Mouse (Mus musculus) liver, adult 2 months (tissue): ENCODE data around the gene Gata2. TPM values are rescaled to one million over a fixed set of nuclear protein-coding genes. Genes with fewer than 3 reads are reported as not detected.

ENCODE experiments used
- DNase-seq: peaks from one replicate; pipeline ENCODE4 v3.0.0-alpha.2; 2011; ENCODE audit warnings: low read depth, low spot score; ENCODE audit errors: extremely low read depth
- H3K27ac ChIP-seq: fragments of 200-500 bp; replicated peaks from 2 replicates; pipeline ENCODE4 v1.5.1; 2012; ENCODE audit warnings: low read depth, mild to moderate bottlenecking, control low read depth, inconsistent platforms, low read length; ENCODE audit not compliant: insufficient read depth
- H3K27me3 ChIP-seq: fragments of 200-500 bp; 2 replicates; pipeline ENCODE4 v1.6.1; 2012; ENCODE audit warnings: mild to moderate bottlenecking, moderate library complexity, low read length, inconsistent platforms; ENCODE audit not compliant: control insufficient read depth, insufficient read depth
- H3K36me3 ChIP-seq: fragments of 200-500 bp; 2 replicates; pipeline ENCODE4 v1.6.1; 2012; ENCODE audit warnings: low read length, inconsistent platforms; ENCODE audit not compliant: control insufficient read depth, insufficient read depth
- H3K4me1 ChIP-seq: fragments of 200-500 bp; 2 replicates; pipeline ENCODE4 v1.6.1; 2011; ENCODE audit warnings: low read length; ENCODE audit not compliant: control insufficient read depth, insufficient read depth
- H3K4me3 ChIP-seq: fragments of 200-500 bp; 2 replicates; pipeline ENCODE4 v1.5.1; 2011; ENCODE audit warnings: low read depth, mild to moderate bottlenecking, control low read depth, low read length, moderate library complexity; ENCODE audit not compliant: insufficient read depth
- H3K79me2 ChIP-seq: fragments of 200-500 bp; 2 replicates; pipeline ENCODE4 v1.6.1; 2012; ENCODE audit warnings: inconsistent platforms, mild to moderate bottlenecking, low read length, moderate library complexity; ENCODE audit not compliant: control insufficient read depth, insufficient read depth
- H3K9ac ChIP-seq: fragments of 200-500 bp; 2 replicates; pipeline ENCODE4 v1.6.1; 2012; ENCODE audit warnings: low read depth, mild to moderate bottlenecking, control low read depth, inconsistent platforms, low read length
- CTCF ChIP-seq: fragments of 200-500 bp; IDR thresholded peaks from 2 replicates; pipeline ENCODE4 v1.5.1; 2011; ENCODE audit warnings: low read depth, low read length, control low read depth
- POLR2A ChIP-seq: fragments of 200-500 bp; IDR thresholded peaks from 2 replicates; pipeline ENCODE4 v1.6.1; 2011; ENCODE audit warnings: low read length, control low read depth; ENCODE audit not compliant: insufficient read depth; ENCODE audit errors: extremely low read depth
- WGBS: fragments of 180-500 bp; shearing (Covaris S2); methylation state at CpG from one replicate; pipeline ENCODE4 v1.1.7; 2018; 5-methylcytosine and 5-hydroxymethylcytosine counted together
- polyA plus RNA-seq: library from polyadenylated mRNA; depleted of rRNA; stranded (reverse); fragments of >200 nt; gene quantifications from 2 replicates; pipeline ENCODE4 v1.2.3, GENCODE M21; 2012
- total RNA-seq: library from RNA; depleted of rRNA; stranded (reverse); fragments of >200 nt; gene quantifications from 2 replicates; pipeline ENCODE4 v1.2.3, GENCODE M21; 2014

The Gata2 gene
- total and polyA plus RNA-seq, 2 experiments, result 0.09 to 1.7 TPM

GRCm38 (mm10) chr6:88203791-88204405 lies 10.2 kb downstream of the Gata2 start:
- Histone ChIP-seq H3K4me3 (no peak overlapping the region), H3K27me3 (peaks cover 21% of the 10 kb centered on the region), H3K9ac (no peak overlapping the region), H3K79me2 (no peaks in the 10 kb centered on the region), H3K4me1 (no peaks in the 10 kb centered on the region), H3K27ac (no peak overlapping the region; the same call in 1 of the 2 replicates), H3K36me3 (no peaks in the 10 kb centered on the region)
- TF ChIP-seq CTCF (no peak), POLR2A (no peak)
- WGBS, result 37% methylated on average over 10 of the region's 10 CpGs
- DNase-seq, result no peak

GRCm38 (mm10) chr6:88204531-88205385 lies 11.1 kb downstream of the Gata2 start:
- Histone ChIP-seq H3K27ac (no peak overlapping the region), H3K27me3 (peaks cover 17% of the 10 kb centered on the region), H3K36me3 (no peaks in the 10 kb centered on the region), H3K4me3 (no peak overlapping the region), H3K4me1 (no peaks in the 10 kb centered on the region), H3K79me2 (no peaks in the 10 kb centered on the region), H3K9ac (no peak overlapping the region)
- DNase-seq, result no peak
- TF ChIP-seq CTCF (no peak), POLR2A (no peak)
- WGBS, result 32% methylated on average over 25 of the region's 25 CpGs

- WGBS, result 54% methylated on average over 7 of the region's 7 CpGs
- no peaks in the 10 kb centered on the region for H3K79me2 ChIP-seq
- no peak for TF ChIP-seq CTCF
- TF ChIP-seq POLR2A, result no peak
- no peaks in the 10 kb centered on the region for H3K4me1 ChIP-seq
- H3K36me3 ChIP-seq, result no peaks in the 10 kb centered on the region
- no peak overlapping the region for H3K4me3 ChIP-seq
- H3K9ac ChIP-seq, result no peak overlapping the region
- H3K27me3 ChIP-seq, result peaks cover 16% of the 10 kb centered on the region
- H3K27ac ChIP-seq, result no peak overlapping the region
- no peak for DNase-seq
Observed at GRCm38 (mm10) chr6:88205386-88205700, 11.7 kb downstream of the Gata2 start.

- Histone ChIP-seq H3K79me2 (no peaks in the 10 kb centered on the region), H3K27ac (no peak overlapping the region), H3K4me3 (no peak overlapping the region), H3K4me1 (no peaks in the 10 kb centered on the region), H3K9ac (no peak overlapping the region), H3K36me3 (no peaks in the 10 kb centered on the region), H3K27me3 (peaks cover 13% of the 10 kb centered on the region)
- 26% methylated on average over 9 of the region's 9 CpGs for WGBS
- TF ChIP-seq CTCF (no peak), POLR2A (no peak)
- DNase-seq, result no peak
Observed at GRCm38 (mm10) chr6:88205937-88206336, 12.2 kb downstream of the Gata2 start.

GRCm38 (mm10) chr6:88206566-88206965 lies 12.9 kb downstream of the Gata2 start:
- no peak overlapping the region for H3K9ac ChIP-seq
- no peaks in the 10 kb centered on the region for H3K4me1 ChIP-seq
- no peaks in the 10 kb centered on the region for H3K79me2 ChIP-seq
- TF ChIP-seq CTCF (no peak), POLR2A (no peak)
- peaks cover 7% of the 10 kb centered on the region; the same call in 1 of the 2 replicates for H3K27me3 ChIP-seq
- 52% methylated on average over 7 of the region's 7 CpGs for WGBS
- no peak overlapping the region for H3K4me3 ChIP-seq
- H3K27ac ChIP-seq, result no peak overlapping the region
- no peak for DNase-seq
- H3K36me3 ChIP-seq, result no peaks in the 10 kb centered on the region

- WGBS, result 91% methylated on average over 10 of the region's 10 CpGs
- TF ChIP-seq CTCF (no peak), POLR2A (no peak)
- no peak overlapping the region for H3K27ac ChIP-seq
- H3K36me3 ChIP-seq, result no peaks in the 10 kb centered on the region
- H3K79me2 ChIP-seq, result no peaks in the 10 kb centered on the region
- H3K4me3 ChIP-seq, result no peak overlapping the region
- peaks cover 5% of the 10 kb centered on the region; the same call in 1 of the 2 replicates for H3K27me3 ChIP-seq
- DNase-seq, result no peak
- H3K9ac ChIP-seq, result no peak overlapping the region
- H3K4me1 ChIP-seq, result no peaks in the 10 kb centered on the region
Observed at GRCm38 (mm10) chr6:88207403-88208033, 13.8 kb downstream of the Gata2 start.
